Mouse (Mus musculus) olfactory bulb, adult 2 months (tissue): Measurements from ENCODE around the gene Abca4.

Source experiments
- CTCF ChIP-seq: fragments of 200-500 bp; IDR thresholded peaks from 2 replicates; pipeline ENCODE4 v1.5.1; 2012; ENCODE audit warnings: low read depth, mild to moderate bottlenecking, low read length, moderate library complexity; ENCODE audit not compliant: insufficient read depth
- POLR2A ChIP-seq: fragments of 200-500 bp; IDR thresholded peaks from 2 replicates; pipeline ENCODE4 v1.6.1; 2012; ENCODE audit warnings: mild to moderate bottlenecking, low read depth, low read length, moderate library complexity; ENCODE audit not compliant: insufficient read depth

DNA sequence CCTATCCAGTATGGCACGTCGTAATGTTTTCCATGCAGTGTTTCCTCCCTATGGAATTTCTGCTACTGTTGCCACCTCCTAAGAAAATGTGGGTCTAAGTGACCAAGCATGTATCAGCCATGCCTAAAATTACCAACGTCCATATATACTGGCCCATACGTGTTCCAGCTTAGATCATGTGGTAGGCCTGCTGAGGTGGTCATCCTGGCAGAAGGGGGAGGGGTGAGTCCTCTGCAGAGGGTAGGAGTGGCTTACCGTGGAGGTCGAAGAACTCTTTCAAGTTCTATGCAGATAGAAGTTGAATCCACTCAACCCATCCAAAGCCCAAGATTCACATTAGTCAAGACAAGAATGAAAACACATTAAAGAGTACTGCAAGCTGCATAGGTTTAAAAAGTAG is 89.6 kb downstream of the Abca4 start:
- TF ChIP-seq CTCF, result no peak
- no peak for TF ChIP-seq POLR2A
